Mouse (Mus musculus) E14TG2a.4 (cell line): ENCODE measurements around the gene Mtus2.
"Not testable (repeated sequence)": the region's sequence is repeated elsewhere in the genome, so short reads cannot be mapped to it uniquely, and the experiment has no call there.

Experiments used
- H3K27me3 ChIP-seq: 2 replicates; pipeline ENCODE4 v1.6.1; 2014; ENCODE audit warnings: low read length, control low read depth; ENCODE audit not compliant: insufficient read depth
- H3K36me3 ChIP-seq: 2 replicates; pipeline ENCODE4 v1.6.1; 2014; ENCODE audit warnings: low read length, control low read depth; ENCODE audit not compliant: insufficient read depth
- H3K4me1 ChIP-seq: replicated peaks from 2 replicates; pipeline ENCODE4 v1.6.1; 2014; ENCODE audit warnings: low read depth, low read length, control low read depth
- H3K4me3 ChIP-seq: replicated peaks from 2 replicates; pipeline ENCODE4 v1.5.1; 2014; ENCODE audit warnings: mild to moderate bottlenecking, low read length
- H3K9me3 ChIP-seq: 2 replicates; pipeline ENCODE4 v1.6.1; 2014; ENCODE audit warnings: low read length, control low read depth
- CTCF ChIP-seq: conservative IDR thresholded peaks from 2 replicates; pipeline ENCODE4 v1.5.1; 2014; ENCODE audit warnings: low read length
- NANOG ChIP-seq: IDR thresholded peaks from 2 replicates; pipeline ENCODE4 v1.6.1; 2014; ENCODE audit warnings: borderline replicate concordance, low read length, mixed read lengths
- POU5F1 ChIP-seq: IDR thresholded peaks from 2 replicates; pipeline ENCODE4 v1.6.1; 2014; ENCODE audit warnings: low read length, borderline replicate concordance

Gene Mtus2

DNA sequence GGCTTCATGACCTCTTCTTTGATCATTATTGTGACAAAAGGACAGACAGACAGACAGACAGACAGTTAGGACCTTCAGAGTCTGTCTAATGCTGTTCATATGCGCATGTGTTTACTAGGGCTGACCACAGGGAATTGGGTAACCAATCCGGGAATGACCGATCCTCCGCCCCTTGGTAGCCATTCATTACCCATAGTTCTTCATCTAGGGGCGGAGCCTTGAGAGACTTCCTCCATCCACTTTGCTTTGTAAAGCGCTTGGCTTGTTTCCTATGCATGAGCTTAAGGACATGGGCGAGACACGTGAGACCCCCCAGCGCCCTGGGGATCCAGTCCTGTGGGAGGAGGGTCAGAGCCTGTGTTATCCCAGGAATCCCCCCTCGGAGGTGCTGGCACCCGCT lies 345.8 kb downstream of the Mtus2 start:
- TF ChIP-seq CTCF (no peak), NANOG (no peak), POU5F1 (no peak)
- peak overlapping the region; percentile 83 for H3K4me3 ChIP-seq
- peaks cover 2% of the 10 kb centered on the region; the same call in 1 of the 2 replicates for H3K9me3 ChIP-seq
- H3K36me3 ChIP-seq, result peaks cover 28% of the 10 kb centered on the region
- peaks cover 23% of the 10 kb centered on the region for H3K4me1 ChIP-seq
- peaks cover 9% of the 10 kb centered on the region for H3K27me3 ChIP-seq

DNA sequence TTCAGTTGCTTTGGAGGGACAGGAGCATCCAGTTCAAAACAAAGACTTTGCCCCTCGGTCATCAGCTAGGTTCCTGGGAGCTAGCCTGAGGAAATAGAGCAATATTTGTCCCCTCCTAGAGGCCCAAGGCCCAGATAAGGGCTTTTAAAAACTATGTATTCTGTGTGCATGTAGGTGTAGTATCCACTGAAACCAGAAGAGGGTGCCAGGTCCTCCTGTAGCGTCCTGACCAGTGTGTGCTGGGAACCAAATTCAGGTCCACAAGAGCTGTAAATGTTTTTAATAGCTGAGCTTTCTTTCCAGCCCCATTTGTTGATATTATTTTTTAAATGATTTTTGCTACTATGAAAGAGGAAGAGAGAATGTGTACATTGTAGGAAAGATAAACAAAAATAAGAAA lies 347.0 kb downstream of the Mtus2 start:
- Histone ChIP-seq H3K4me1 (peaks cover 23% of the 10 kb centered on the region), H3K27me3 (peaks cover 8% of the 10 kb centered on the region)
- no peak for TF ChIP-seq NANOG
- peak; percentile 46 for TF ChIP-seq CTCF
- no peak for TF ChIP-seq POU5F1

DNA sequence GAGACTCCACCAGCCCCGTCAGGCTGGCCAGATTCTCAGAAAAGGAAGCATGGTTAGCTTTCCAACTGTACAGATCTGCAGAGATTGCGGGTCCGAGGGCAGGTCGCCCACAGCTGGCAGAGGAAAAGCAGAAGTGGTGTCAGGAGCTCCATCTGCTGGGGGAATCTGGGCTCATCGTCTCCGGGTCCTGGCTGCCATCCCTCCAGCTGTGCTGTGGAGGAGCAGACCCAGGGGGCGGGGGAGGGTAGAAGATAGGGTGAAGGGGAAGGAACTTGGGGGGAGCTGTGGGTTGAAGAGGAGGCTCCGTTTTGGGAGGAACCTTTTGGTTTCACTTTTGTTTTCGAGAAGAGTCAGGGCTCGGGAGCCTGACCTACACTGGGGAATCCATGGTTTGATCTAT lies 353.7 kb downstream of the Mtus2 start:
- TF ChIP-seq CTCF (no peak), NANOG (no peak), POU5F1 (no peak)
- Histone ChIP-seq H3K4me3 (no peak overlapping the region), H3K27me3 (no peaks in the 10 kb centered on the region), H3K4me1 (0 out of 2 replicates have a peak, but pooled peaks cover 3% of the 10 kb centered on the region), H3K36me3 (peaks cover 58% of the 10 kb centered on the region), H3K9me3 (peaks cover 39% of the 10 kb centered on the region)

More for the DNA sequence above, 347.0 kb downstream of the Mtus2 start:
- H3K4me3 ChIP-seq, result peak overlapping the region; percentile 83
- peaks cover 35% of the 10 kb centered on the region for H3K36me3 ChIP-seq
- H3K9me3 ChIP-seq, result peaks cover 13% of the 10 kb centered on the region

DNA sequence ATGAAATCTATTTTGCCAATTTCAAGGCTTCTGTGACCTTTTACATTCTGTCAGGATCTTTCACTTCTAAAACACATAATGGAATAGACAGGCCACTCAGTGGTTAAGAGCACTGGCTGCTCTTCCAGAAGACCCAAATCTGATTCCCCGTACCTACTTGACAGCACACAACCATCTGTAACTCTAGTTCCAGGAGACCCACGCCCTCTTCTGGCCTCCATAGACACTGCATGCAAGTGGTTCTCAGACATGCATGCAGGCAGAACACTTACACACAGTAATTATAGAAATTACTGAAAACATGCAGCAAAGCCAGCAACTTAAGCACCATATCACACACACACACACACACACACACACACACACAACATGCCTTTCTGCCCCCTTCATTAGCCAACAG lies 355.3 kb downstream of the Mtus2 start:
- TF ChIP-seq NANOG (no peak), CTCF (peak; percentile 30)
- Histone ChIP-seq H3K4me1 (0 out of 2 replicates have a peak, but pooled peaks cover 3% of the 10 kb centered on the region), H3K9me3 (peaks cover 42% of the 10 kb centered on the region), H3K36me3 (peaks cover 43% of the 10 kb centered on the region), H3K27me3 (no peaks in the 10 kb centered on the region), H3K4me3 (no peak overlapping the region)

DNA sequence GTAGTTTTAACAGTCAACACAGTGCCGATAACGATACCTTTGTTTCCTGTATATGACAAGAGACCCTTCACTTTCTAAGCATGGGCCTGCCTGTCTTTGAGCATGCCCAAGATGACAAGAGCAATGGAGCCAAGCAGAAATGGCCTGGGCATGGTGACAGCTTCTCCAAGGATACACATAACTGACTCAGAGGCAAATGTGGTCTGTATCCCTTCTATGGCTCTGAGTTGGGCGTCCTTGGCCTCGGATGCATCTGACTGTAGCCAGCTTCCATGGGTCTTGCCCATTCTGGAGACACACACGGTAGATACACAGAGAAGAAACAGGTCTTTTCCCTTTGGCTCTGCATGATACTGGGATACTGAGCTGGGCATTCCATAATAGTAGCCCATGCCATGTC lies 357.8 kb downstream of the Mtus2 start:
- TF ChIP-seq CTCF (no peak), POU5F1 (no peak), NANOG (no peak)
- peaks cover 23% of the 10 kb centered on the region for H3K36me3 ChIP-seq
- peaks cover 25% of the 10 kb centered on the region for H3K9me3 ChIP-seq
- no peaks in the 10 kb centered on the region for H3K27me3 ChIP-seq
- H3K4me1 ChIP-seq, result 0 out of 2 replicates have a peak, but pooled peaks cover 3% of the 10 kb centered on the region
- H3K4me3 ChIP-seq, result no peak overlapping the region

DNA sequence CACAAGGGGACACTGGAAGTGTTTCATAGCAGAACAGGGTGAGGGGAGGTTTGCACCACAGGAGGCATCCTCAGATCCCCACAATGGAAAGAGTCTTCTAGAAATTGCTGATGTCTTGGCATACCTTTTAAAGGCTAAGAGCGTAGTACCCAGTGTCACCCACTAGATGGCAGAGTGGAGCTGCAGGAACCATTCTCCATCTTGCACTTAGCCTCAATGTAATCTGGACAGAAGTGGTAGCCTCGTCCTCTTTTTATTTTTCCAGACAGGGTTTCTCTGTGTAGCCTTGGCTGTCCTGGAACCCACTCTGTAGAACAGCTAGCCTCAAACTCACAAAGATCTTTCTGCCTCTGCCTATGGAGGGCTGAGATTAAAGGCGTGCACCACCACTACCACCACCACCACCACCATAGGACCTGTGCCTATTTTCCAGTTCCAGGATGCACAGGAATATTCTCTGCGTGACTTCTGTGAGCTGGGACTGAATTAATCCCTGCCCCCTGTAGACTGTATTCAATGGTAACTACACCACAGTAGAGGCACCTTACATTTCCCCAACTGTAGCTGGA lies 368.3 kb downstream of the Mtus2 start:
- Histone ChIP-seq H3K4me1 (peaks cover 12% of the 10 kb centered on the region), H3K36me3 (peaks cover 12% of the 10 kb centered on the region; the same call in 1 of the 2 replicates), H3K27me3 (no peaks in the 10 kb centered on the region), H3K9me3 (no peaks in the 10 kb centered on the region; the same call in 1 of the 2 replicates), H3K4me3 (no peak overlapping the region)
- TF ChIP-seq CTCF (peak; percentile 96), NANOG (no peak)

DNA sequence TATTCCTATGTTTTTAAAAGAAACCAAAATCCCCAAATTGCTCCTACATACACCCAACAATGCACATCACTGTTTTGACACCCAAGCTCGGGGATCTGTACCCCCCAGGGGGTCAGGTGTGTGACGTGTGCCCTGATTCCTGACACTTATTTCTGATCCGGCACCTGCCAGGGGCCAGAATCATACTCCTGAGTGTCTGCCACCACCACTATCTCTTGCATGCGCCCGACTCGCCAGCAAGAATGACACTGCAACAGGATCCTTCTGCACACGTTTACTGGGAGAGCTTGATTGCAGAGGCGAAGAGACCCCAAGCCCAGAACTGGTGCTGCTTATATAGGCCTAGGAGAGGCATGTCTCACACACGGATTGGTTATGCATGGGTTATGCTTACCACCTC lies 369.2 kb downstream of the Mtus2 start:
- not testable (repeated sequence) for H3K9me3 ChIP-seq, H3K27me3 ChIP-seq, H3K4me3 ChIP-seq
- Histone ChIP-seq H3K36me3 (peaks cover 18% of the 10 kb centered on the region), H3K4me1 (peaks cover 19% of the 10 kb centered on the region)

DNA sequence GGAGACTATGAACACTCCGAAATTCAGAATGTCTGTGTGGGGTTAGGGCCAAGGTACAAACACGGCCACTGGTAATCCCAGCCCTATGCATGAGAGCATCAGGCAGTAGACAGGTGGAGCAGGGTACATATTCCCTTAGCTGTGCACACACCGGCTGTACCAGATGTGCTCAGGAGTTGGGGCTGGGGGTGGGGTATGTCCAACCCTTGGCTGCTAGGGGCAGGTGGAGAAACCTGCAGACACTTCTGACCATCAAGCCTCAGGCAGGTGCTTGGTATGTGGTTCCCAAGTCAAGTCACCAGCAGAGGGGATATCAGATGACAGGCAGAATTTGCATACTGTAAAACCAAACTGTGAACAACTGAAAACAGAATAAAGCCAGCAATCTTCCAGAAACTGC lies 371.9 kb downstream of the Mtus2 start:
- peaks cover 43% of the 10 kb centered on the region for H3K36me3 ChIP-seq
- no peaks in the 10 kb centered on the region for H3K27me3 ChIP-seq
- TF ChIP-seq NANOG, result no peak
- no peak for TF ChIP-seq POU5F1
- no peak for TF ChIP-seq CTCF
- H3K9me3 ChIP-seq, result no peaks in the 10 kb centered on the region; the same call in 1 of the 2 replicates
- no peak overlapping the region for H3K4me3 ChIP-seq
- peaks cover 35% of the 10 kb centered on the region for H3K4me1 ChIP-seq

DNA sequence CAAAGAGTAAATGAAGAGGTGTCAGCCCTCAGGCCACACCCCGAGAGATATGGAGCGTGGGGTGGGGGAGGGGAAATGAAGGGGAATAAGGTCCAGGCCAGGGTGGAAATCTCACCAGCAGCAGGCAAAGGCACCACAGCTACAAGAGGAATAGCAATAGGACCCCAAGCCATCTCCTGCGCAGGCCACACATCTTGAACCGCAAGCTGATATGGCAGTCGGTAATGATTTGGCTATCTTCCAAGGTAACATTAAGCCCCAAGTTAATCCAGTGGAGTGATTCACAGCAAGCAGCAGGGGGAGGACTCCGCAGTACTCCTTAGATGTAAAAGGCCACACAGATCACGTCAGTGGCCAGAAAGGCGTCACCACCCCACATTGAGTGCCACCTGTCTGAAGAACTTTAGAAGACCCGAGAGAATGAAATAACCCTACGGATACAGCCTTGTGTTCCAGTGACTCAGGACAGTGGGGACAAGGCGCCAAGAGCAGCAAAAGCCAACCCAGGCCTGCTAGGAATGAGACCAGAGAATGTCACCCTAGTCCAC lies 374.2 kb downstream of the Mtus2 start:
- TF ChIP-seq NANOG (no peak), POU5F1 (no peak)
- H3K36me3 ChIP-seq, result peaks cover 60% of the 10 kb centered on the region

More for the DNA sequence above, 374.2 kb downstream of the Mtus2 start:
- H3K4me1 ChIP-seq, result peaks cover 35% of the 10 kb centered on the region
- no peak overlapping the region for H3K4me3 ChIP-seq
- H3K9me3 ChIP-seq, result no peaks in the 10 kb centered on the region; the same call in 1 of the 2 replicates
- no peaks in the 10 kb centered on the region for H3K27me3 ChIP-seq
